Mouse (Mus musculus) CD8-positive naive resting alpha-beta T cell, adult 2 months (primary cell): ENCODE measurements around the gene Mum1.
"Not testable (repeated sequence)": the region's sequence is repeated elsewhere in the genome, so short reads cannot be mapped to it uniquely, and the experiment has no call there.

Experiments used
- DNase-seq, 2 experiments: peaks; one replicate each; pipeline ENCODE4 v3.0.0; 2022; ENCODE audit warnings: low read depth in 2 of 2, low spot score in 2 of 2

The Mum1 gene

GRCm38 (mm10) chr10:80207676-80208075, 18.6 kb upstream of the Mum1 start:
- DNase-seq, result no peak

GRCm38 (mm10) chr10:80208248-80208647, 18.0 kb upstream of the Mum1 start:
- no peak for DNase-seq

GRCm38 (mm10) chr10:80208841-80209371, 17.3 kb upstream of the Mum1 start:
- no peak for DNase-seq

- not testable (repeated sequence) for DNase-seq
Measured at GRCm38 (mm10) chr10:80211547-80212103, 14.6 kb upstream of the Mum1 start.

GRCm38 (mm10) chr10:80215048-80215772, 11.0 kb upstream of the Mum1 start:
- no peak for DNase-seq

GRCm38 (mm10) chr10:80220676-80221075, 5.6 kb upstream of the Mum1 start:
- DNase-seq, result no peak

- not testable (repeated sequence) for DNase-seq
Measured at GRCm38 (mm10) chr10:80223137-80223536, 3.1 kb upstream of the Mum1 start.

- DNase-seq, result no peak
Measured at GRCm38 (mm10) chr10:80226071-80226415, 191 bp upstream of the Mum1 start.

- no peak for DNase-seq
Measured at GRCm38 (mm10) chr10:80227166-80227539, 919 bp downstream of the Mum1 start.

- no peak for DNase-seq
Measured at GRCm38 (mm10) chr10:80227877-80228775, 1.9 kb downstream of the Mum1 start.

- DNase-seq, result no peak
Measured at GRCm38 (mm10) chr10:80236145-80236825, 10.1 kb downstream of the Mum1 start.

- DNase-seq, result no peak
Measured at GRCm38 (mm10) chr10:80237020-80237419, 10.8 kb downstream of the Mum1 start.

GRCm38 (mm10) chr10:80238306-80238705, 12.1 kb downstream of the Mum1 start:
- DNase-seq, result no peak

- no peak for DNase-seq
Measured at GRCm38 (mm10) chr10:80239791-80240190, 13.6 kb downstream of the Mum1 start.

GRCm38 (mm10) chr10:80242088-80242487, 15.9 kb downstream of the Mum1 start:
- no peak for DNase-seq

GRCm38 (mm10) chr10:80242607-80243006, 16.4 kb downstream of the Mum1 start:
- no peak for DNase-seq

GRCm38 (mm10) chr10:80244791-80245399, 18.7 kb downstream of the Mum1 start:
- no peak for DNase-seq

- peak; percentile 60 to 71 for DNase-seq
Measured at GRCm38 (mm10) chr10:80245600-80245999, 19.4 kb downstream of the Mum1 start.

- no peak for DNase-seq
Measured at GRCm38 (mm10) chr10:80247849-80248248, 21.6 kb downstream of the Mum1 start.

GRCm38 (mm10) chr10:80248437-80248836, 22.2 kb downstream of the Mum1 start:
- not testable (repeated sequence) for DNase-seq
